Mouse (Mus musculus) kidney, adult 2 months (tissue): ENCODE data around the gene Kcnk10. TPM values are rescaled to one million over a fixed set of nuclear protein-coding genes. Genes with fewer than 3 reads are reported as not detected.

Experiments used
- DNase-seq: peaks from one replicate; pipeline ENCODE4 v3.0.0; 2021
- H3K27ac ChIP-seq: fragments of 200-500 bp; 2 replicates; pipeline ENCODE4 v1.5.1; 2012; ENCODE audit warnings: low read depth, low read length, control low read depth, inconsistent platforms; ENCODE audit not compliant: insufficient read depth
- H3K27me3 ChIP-seq: fragments of 200-500 bp; replicated peaks from 2 replicates; pipeline ENCODE4 v1.6.1; 2012; ENCODE audit warnings: mild to moderate bottlenecking, moderate library complexity, low read length, inconsistent platforms; ENCODE audit not compliant: control insufficient read depth, insufficient read depth
- H3K36me3 ChIP-seq: fragments of 200-500 bp; 2 replicates; pipeline ENCODE4 v1.6.1; 2012; ENCODE audit warnings: mild to moderate bottlenecking, moderate library complexity, low read length, inconsistent platforms; ENCODE audit not compliant: control insufficient read depth, insufficient read depth
- H3K4me1 ChIP-seq: fragments of 200-500 bp; 2 replicates; pipeline ENCODE4 v1.6.1; 2011; ENCODE audit warnings: low read length; ENCODE audit not compliant: control insufficient read depth, insufficient read depth
- H3K4me3 ChIP-seq: fragments of 200-500 bp; 2 replicates; pipeline ENCODE4 v1.5.1; 2011; ENCODE audit warnings: mild to moderate bottlenecking, low read depth, low read length, control low read depth; ENCODE audit not compliant: insufficient read depth
- CTCF ChIP-seq: fragments of 200-500 bp; conservative IDR thresholded peaks from 2 replicates; pipeline ENCODE4 v1.5.1; 2011; ENCODE audit warnings: low read depth, mild to moderate bottlenecking, control low read depth, low read length, moderate library complexity, mixed read lengths; ENCODE audit not compliant: insufficient read depth, insufficient read length
- POLR2A ChIP-seq: fragments of 200-500 bp; IDR thresholded peaks from one replicate; pipeline ENCODE4 v1.6.1; 2011; ENCODE audit warnings: low read depth, low read length, control low read depth
- WGBS: fragments of 180-500 bp; shearing (Covaris S2); methylation state at CpG from one replicate; pipeline ENCODE4 v1.1.7; 2018; 5-methylcytosine and 5-hydroxymethylcytosine counted together
- polyA plus RNA-seq: library from polyadenylated mRNA; depleted of rRNA; stranded (reverse); fragments of >200 nt; gene quantifications from 2 replicates; pipeline ENCODE4 v1.2.3, GENCODE M21; 2012

Kcnk10 gene
- polyA plus RNA-seq, 1 experiment, result 0.06 TPM

DNA sequence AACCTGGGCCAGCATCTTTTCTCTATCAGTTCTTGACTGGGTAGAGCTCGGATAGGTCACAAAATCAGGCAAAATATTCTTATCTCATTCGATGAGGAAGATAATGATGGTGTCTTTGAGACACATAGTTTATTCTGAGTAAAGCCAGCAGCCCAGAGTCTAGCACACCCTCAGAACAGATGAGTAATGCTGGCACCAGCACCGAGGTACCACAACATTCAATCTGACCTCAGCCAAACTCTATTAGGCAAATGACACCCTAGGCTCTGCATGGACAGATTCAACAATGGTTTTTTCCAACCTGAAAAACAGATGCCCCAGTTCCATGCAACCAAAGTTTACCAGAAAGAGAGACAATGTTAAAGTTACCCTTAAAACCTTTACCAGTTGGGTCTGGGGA is 108.0 kb downstream of the Kcnk10 start:
- TF ChIP-seq CTCF (no peak), POLR2A (no peak)
- Histone ChIP-seq H3K4me3 (no peak overlapping the region), H3K27me3 (no peaks in the 10 kb centered on the region), H3K36me3 (no peaks in the 10 kb centered on the region), H3K27ac (no peak overlapping the region), H3K4me1 (no peaks in the 10 kb centered on the region)
- DNase-seq, result no peak
- 76% methylated on average over 3 of the region's 3 CpGs for WGBS

DNA sequence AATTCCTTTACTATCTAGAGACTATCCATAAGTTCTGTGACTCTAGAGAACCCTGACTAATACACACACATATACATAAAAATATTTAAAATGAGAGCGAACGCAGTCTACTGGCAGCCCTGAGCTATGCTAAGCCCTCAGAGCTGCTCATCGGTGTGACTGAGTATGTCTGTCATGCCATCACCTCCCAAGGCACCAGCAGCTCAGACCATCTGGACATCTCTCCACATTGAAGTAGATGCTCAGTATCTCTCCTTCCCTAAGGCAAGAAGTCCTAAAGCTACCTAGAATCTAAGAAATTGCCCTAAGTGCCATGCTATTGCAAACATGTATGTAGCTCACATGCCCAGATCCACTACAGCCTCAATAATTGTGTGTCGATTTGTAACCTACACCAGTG is 110.3 kb downstream of the Kcnk10 start:
- H3K27me3 ChIP-seq, result no peaks in the 10 kb centered on the region
- H3K4me1 ChIP-seq, result no peaks in the 10 kb centered on the region
- no peaks in the 10 kb centered on the region for H3K36me3 ChIP-seq
- DNase-seq, result no peak
- H3K4me3 ChIP-seq, result no peak overlapping the region
- 93% methylated on average over 4 of the region's 4 CpGs for WGBS
- no peak overlapping the region for H3K27ac ChIP-seq
- TF ChIP-seq CTCF (no peak), POLR2A (no peak)

DNA sequence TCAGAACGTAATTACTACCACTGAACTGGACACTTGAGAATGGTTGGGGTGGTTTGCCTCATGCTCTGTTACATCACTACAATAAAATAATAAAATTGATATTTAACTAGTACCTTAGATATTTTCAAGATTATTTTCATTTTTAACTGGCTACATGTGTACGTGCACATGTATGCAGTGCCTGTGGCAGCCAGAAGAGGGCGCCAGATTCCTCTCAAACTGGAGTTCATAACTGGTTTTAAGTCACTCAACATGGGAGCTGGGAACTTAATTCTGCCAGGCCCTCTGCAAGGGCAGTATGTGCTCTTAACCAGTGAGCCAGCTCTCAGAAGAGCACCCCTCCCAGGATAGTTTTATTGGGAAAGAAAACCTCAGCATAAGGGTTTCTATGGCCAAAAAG is 118.2 kb downstream of the Kcnk10 start:
- Histone ChIP-seq H3K27me3 (no peaks in the 10 kb centered on the region), H3K4me1 (no peaks in the 10 kb centered on the region), H3K36me3 (no peaks in the 10 kb centered on the region), H3K4me3 (no peak overlapping the region), H3K27ac (no peak overlapping the region)
- TF ChIP-seq POLR2A, result no peak
- TF ChIP-seq CTCF, result peak; percentile 67
- peak; percentile 20 for DNase-seq
- 55% methylated on average over 3 of the region's 3 CpGs for WGBS

DNA sequence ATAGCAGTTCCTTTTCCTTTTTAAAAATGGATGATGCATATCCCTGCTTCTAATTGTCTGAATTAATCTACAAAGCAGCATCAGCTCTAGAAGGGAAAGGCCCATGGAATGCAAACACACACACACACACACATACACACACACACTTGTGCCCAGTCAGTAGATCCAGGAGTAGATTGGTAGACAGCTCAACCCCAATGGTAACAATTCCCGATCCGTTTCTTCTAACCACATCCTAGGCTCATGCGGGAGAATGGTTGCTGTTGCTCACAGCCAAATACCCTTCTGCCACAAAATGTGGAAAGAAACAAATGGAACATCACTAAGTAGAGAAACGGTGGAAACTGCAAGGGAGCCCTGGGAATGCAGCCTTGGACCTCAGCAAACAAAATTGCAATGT is 119.2 kb downstream of the Kcnk10 start:
- no peak for DNase-seq
- H3K27ac ChIP-seq, result no peak overlapping the region
- no peak for TF ChIP-seq CTCF
- no peak for TF ChIP-seq POLR2A
- 88% methylated on average over 4 of the region's 4 CpGs for WGBS
- no peaks in the 10 kb centered on the region for H3K27me3 ChIP-seq
- no peaks in the 10 kb centered on the region for H3K4me1 ChIP-seq
- H3K36me3 ChIP-seq, result no peaks in the 10 kb centered on the region
- H3K4me3 ChIP-seq, result no peak overlapping the region

DNA sequence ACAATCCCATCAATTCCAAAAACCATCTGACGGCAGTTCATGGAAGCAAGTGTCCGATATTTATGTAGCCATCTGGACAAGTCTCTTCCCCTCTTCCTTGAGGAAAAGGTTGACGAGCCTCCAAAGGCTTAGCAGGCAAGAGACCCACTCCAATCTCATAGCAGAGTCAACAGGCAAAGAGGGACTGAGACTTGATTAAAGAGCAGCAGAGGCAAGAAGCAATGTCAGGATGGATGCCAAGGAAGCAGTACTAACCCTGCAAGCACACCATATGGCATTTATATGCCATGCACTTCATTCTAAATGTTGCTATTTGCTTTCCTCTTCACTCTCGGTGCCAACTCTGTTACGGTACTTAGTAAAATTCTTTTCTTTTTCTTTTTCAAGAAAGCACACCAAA is 119.6 kb downstream of the Kcnk10 start:
- 78% methylated on average over 5 of the region's 5 CpGs for WGBS
- TF ChIP-seq POLR2A, result no peak
- TF ChIP-seq CTCF, result no peak
- Histone ChIP-seq H3K4me3 (no peak overlapping the region), H3K27me3 (no peaks in the 10 kb centered on the region), H3K36me3 (no peaks in the 10 kb centered on the region), H3K4me1 (no peaks in the 10 kb centered on the region), H3K27ac (no peak overlapping the region)
- no peak for DNase-seq

DNA sequence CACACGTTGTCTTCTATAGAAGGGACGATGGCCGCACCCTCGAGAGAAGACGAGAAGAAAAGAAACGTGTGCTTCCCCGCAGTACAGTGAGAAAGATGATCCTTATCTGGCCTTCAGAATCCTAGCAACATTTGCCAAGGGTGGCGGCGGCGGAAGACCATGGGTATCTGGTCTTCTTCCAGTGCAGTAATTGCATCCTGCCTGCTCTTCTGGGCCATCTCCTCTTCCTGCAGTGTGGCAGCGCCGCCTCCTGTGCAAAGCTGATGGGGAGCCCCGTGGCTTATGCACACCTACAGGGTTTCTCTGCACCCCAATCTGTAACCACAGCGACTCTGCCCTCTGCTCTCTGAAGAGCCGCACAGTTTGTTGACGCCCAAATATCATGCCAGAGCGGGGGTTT is 124.9 kb downstream of the Kcnk10 start:
- H3K4me1 ChIP-seq, result no peaks in the 10 kb centered on the region
- H3K27me3 ChIP-seq, result no peaks in the 10 kb centered on the region
- WGBS, result 89% methylated on average over 17 of the region's 17 CpGs
- no peak for DNase-seq
- H3K27ac ChIP-seq, result no peak overlapping the region
- no peak overlapping the region for H3K4me3 ChIP-seq
- TF ChIP-seq POLR2A, result no peak
- no peak for TF ChIP-seq CTCF
- no peaks in the 10 kb centered on the region for H3K36me3 ChIP-seq

DNA sequence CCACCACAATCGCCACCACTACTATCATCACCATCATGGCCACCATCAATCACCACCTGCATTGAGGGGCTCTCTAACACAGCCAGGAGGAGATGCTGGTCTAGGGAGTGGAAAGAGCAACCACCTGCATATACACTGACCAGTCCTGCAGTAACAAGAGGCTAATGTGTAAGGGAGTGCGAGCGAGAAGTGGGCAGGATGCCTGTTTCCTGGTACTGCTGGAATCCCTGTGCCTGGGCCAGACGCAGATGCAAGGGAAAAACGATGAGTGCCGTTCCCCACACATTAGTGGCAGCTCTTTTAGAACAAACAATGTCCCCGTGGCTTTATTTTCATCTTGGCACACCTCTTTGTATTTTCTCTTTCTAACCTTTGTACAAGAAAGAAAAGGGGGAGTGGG is 125.5 kb downstream of the Kcnk10 start:
- no peak overlapping the region for H3K27ac ChIP-seq
- no peaks in the 10 kb centered on the region for H3K27me3 ChIP-seq
- TF ChIP-seq CTCF (no peak), POLR2A (no peak)
- no peak overlapping the region for H3K4me3 ChIP-seq
- 86% methylated on average over 7 of the region's 7 CpGs for WGBS
- no peaks in the 10 kb centered on the region for H3K4me1 ChIP-seq
- DNase-seq, result no peak
- no peaks in the 10 kb centered on the region for H3K36me3 ChIP-seq

DNA sequence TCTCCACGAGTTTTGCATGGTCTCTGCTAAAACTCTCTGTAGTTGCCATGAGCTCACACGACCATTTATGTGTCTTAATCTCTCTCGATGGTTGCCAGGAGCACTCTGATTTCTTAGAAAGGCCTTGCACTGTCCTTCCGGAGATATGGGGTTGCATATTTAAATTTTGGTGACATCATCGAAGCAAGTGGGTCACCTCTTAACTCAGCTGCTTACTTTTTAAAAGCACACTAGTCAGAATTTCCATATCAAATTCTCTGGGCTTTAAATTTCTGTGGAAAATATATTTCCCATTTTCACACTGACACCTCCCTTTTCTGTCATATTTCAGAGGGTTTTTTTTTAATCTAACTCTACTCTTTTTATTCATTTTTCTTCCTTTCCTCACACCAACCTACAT is 132.5 kb downstream of the Kcnk10 start:
- H3K27ac ChIP-seq, result no peak overlapping the region
- no peak for DNase-seq
- H3K4me1 ChIP-seq, result no peaks in the 10 kb centered on the region
- 73% methylated on average over 5 of the region's 5 CpGs for WGBS
- no peaks in the 10 kb centered on the region for H3K27me3 ChIP-seq
- no peaks in the 10 kb centered on the region for H3K36me3 ChIP-seq
- no peak overlapping the region for H3K4me3 ChIP-seq
- TF ChIP-seq POLR2A (no peak), CTCF (no peak)
